Mouse (Mus musculus): ENCODE measurements at regions not wholly inside any gene's neighbourhood (a gene's known extent, or its start where the extent isn't known, plus 50 kb on each side); places are given as distances from the start of the nearest gene placed in this dataset.

GRCm38 (mm10) chr9:63896073-63896807 is 125.6 kb downstream of the Smad6 start:
- DNase-seq (ENCODE audit: low read depth, low spot score) = no peak

GRCm38 (mm10) chr9:63892235-63892971 is 129.5 kb downstream of the Smad6 start:
- no peak for DNase-seq (ENCODE audit: low read depth, low spot score)

DNA sequence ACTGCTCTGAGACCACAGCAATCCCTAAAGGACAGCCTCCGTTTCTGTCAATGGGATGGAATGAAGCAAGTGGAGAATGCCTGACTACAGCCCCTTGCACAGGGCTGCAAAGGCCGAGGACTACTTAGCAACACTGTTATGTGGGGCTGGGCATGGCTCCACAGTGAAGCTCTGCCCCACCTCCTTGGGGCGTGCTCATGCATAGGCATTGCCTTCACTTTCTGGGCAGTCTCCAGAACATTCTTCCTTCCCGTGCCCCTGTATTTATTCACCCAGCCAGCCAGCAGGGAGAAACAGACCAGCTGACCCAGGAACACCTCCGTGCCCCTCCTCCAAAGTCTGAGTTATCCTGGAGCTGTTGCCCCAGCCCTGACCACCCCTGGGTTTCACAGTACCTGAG is 131.1 kb downstream of the Smad6 start:
- no peak for DNase-seq (ENCODE audit: low read depth, low spot score)

GRCm38 (mm10) chr9:63889570-63889969 is 131.8 kb upstream of the Smad3 start:
- DNase-seq (ENCODE audit: low read depth, low spot score) = no peak

GRCm38 (mm10) chr9:63884971-63885370 is 127.2 kb upstream of the Smad3 start:
- DNase-seq (ENCODE audit: low read depth, low spot score) = no peak

DNA sequence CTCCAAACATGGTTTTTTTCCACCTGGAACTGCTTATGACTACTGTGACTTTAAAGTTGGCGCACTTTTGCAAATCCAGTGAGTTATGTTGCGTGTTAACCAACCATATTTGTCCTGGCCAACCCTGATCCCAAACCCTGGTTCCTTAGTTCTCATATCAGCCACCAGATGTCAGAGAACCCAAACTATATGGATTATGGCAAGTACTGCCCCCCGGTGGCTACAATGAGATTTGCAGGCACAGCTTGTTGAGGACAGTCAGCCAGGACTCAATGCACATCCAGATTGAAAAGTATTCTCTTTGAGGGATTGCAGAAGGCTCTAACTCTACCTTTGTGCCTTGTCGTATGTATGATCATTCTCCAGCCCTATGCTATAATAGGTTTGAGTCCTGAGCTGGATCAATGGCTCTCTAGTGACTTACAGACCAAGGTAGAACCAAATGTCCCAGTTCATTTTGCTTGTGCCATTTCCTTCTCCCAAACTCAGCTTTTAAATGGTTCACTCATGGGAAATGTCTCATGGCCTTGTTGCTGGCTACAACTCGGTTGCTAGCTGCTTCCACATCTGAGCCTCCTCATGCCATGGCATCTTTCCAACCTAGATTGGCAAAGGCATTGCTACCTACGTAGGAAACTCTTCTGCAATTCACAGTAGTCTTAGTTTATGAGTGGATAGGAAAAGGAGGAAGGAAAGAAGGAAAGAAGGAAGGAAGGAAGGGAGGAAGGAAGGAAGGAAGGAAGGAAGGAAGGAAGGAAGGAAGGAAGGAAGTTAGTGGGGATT is 126.1 kb upstream of the Smad3 start:
- no peak for DNase-seq (ENCODE audit: low read depth, low spot score)

- no peak for DNase-seq (ENCODE audit: low read depth, low spot score)
Measured at GRCm38 (mm10) chr9:63881692-63882091, 123.9 kb upstream of the Smad3 start.

DNA sequence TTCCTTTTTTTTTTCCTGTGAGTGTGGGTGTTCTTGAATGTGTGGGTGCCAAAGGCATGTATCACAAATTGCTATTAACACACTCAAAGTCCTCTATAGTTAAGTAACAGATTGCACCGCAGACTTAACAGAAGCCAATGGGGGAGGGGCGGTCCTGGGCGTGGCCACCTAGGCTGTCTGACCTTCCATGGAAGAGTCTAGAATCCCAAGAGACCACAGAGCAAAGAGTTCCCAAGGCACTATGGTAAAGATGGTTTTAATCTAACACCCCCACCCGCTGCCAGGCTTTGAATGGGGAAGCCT is 123.4 kb upstream of the Smad3 start:
- no peak for DNase-seq (ENCODE audit: low read depth, low spot score)

- DNase-seq (ENCODE audit: low read depth, low spot score) = no peak
Measured at GRCm38 (mm10) chr9:63880487-63881260, 122.9 kb upstream of the Smad3 start.

DNA sequence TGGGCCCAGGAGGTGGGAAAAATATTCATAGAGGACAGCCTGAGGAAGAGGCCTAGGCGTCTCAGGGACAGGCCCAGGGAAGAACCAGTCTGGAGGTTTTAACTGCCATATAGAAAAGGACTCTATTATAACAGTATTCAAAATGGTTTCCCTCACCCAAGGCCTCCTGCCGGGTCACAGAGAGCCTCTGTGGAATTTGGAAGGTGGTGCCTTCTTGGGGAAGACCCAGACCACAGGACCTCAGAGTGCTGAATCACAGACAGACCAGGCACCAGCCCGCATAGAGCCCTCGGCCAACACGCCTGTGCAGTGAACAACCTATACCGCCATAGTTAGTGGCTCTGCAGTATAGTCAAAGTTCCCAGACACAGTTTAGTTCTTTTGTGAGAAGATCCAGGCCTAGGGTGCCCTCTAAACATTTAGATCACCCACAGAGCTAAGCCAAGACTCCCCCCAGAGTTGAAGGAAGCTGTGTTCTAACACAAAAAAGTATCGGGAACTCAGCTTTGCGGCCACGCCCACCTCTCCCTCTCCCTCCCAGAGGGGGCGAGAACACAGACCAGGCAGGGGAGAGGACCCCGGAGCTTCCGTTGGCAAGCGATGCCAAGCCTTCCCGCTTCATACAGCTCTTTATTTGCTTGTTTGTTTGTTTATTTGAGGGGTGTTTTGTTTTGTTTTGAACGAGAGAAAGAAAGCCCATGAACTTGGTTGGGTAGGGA is 122.1 kb upstream of the Smad3 start:
- DNase-seq (ENCODE audit: low read depth, low spot score) = no peak

DNA sequence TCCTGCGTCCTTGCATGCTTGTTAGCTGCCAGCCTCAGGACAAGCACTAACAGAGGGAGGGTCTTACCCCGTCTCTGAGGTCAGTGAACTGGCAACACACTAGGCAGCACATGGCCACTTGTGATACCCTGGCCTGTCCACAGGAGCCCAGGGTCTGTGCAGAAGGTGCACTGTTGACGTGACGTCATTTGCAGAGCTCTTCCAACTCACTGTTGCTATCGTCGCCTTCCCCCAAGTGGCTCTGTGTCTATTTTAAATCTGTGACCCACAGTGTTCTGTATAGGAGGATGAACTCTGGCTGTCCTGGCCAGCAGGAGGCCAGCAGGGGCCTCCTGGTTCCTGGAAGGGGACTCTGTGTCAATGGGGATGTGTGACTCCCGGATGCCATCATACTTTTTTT is 120.1 kb upstream of the Smad3 start:
- no peak for DNase-seq (ENCODE audit: low read depth, low spot score)

- no peak for DNase-seq (ENCODE audit: low read depth, low spot score)
Measured at GRCm38 (mm10) chr9:63876886-63877285, 119.1 kb upstream of the Smad3 start.

GRCm38 (mm10) chr9:63876023-63876422 is 118.2 kb upstream of the Smad3 start:
- DNase-seq (ENCODE audit: low read depth, low spot score) = no peak

DNA sequence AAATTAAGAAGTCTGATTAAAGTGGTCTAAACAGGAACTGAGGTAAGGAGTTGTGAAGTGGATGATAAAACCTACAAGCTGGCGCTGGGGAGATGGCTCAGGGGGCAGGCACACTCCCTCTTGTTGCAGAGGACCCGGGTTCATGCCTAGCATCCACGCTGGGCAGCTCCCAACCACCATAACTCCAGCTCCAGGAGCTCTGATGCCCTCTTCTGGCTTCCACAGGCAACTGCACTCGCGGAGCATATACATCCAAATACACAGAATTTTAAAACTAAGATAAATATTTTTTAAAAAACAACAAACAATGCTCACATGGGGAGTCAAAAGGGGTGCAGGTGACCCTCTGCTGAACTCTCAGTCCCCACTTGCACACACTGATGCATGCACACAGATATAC is 117.4 kb upstream of the Smad3 start:
- DNase-seq (ENCODE audit: low read depth, low spot score) = no peak

- DNase-seq (ENCODE audit: low read depth, low spot score) = no peak
Measured at GRCm38 (mm10) chr9:63864350-63864749, 106.6 kb upstream of the Smad3 start.

- no peak for DNase-seq (ENCODE audit: low read depth, low spot score)
Measured at GRCm38 (mm10) chr9:63863328-63863727, 105.5 kb upstream of the Smad3 start.

- no peak for DNase-seq (ENCODE audit: low read depth, low spot score)
Measured at GRCm38 (mm10) chr9:63862427-63862826, 104.6 kb upstream of the Smad3 start.

GRCm38 (mm10) chr9:63861418-63861817 is 103.6 kb upstream of the Smad3 start:
- DNase-seq (ENCODE audit: low read depth, low spot score) = no peak

- DNase-seq (ENCODE audit: low read depth, low spot score) = no peak
Measured at GRCm38 (mm10) chr9:63860196-63860595, 102.4 kb upstream of the Smad3 start.

DNA sequence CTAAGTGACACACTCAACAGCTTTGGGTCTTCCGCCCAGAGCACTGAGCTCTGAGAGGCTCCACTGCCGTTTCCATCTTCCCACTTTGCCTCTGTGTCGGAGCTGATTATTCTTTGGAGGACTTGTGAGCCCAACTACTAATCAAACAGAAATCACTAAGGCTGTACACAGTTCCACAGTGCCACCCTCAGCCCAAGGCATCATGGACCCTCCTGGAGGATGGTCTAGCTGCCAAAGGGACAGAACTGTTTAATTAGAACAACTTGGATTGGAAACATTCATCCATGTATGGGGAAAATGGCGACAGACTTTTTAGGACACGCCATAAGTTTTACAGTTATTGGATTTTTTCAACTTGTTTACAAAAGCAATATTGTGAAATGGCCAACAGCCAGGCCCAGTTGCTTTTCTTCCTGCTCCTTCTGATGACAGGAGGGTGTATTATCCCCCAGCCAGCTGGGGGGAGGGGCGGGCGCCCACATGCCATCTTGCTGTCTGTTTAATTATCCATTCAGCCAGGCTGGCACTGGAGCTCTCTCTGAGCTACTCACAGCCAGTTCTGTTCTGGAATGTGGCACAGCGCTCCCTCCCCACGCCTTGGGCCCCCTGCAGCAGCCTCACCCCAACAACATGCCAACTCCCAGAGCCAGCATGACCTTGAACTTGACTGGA is 98.4 kb upstream of the Smad3 start:
- peak; percentile 56 for DNase-seq (ENCODE audit: low read depth, low spot score)

DNA sequence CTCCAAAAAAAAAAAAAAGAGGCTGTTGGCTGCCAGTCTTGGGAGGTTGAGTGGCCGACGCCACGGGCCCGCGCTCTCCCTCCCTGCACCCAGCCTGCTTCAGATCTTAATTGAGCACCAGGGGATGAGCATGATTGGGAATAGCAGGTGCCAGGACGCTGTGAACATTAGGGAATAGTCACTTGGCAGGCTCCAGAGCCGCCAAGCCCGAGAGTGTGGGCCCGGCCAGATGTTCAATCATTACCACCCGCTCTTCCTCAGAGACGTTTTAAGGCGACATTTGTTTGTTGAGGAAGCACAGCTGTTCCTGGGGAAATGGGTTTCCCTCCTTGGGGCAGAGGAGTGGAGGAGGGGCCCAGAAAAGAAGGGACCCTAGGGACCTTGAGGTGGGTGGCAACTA is 94.0 kb upstream of the Smad3 start:
- peak; percentile 22 for DNase-seq (ENCODE audit: low read depth, low spot score)

Data from telencephalon, adult 2 months (tissue).